Mouse (Mus musculus): ENCODE results near the gene Atcay.

- TF ChIP-seq USF1 (IDR thresholded peaks at IDR 0.05; ENCODE audit: low read depth, low read length) (no peak), ZNF384 (IDR thresholded peaks at IDR 0.05; ENCODE audit: low read depth, low read length) (no peak)
These were observed 12.7 kb downstream of the Atcay start for GRCm38 (mm10) chr10:81217964-81218363.

Data from MEL (cell line).